ENCODE assay signal across 8 mouse cellular contexts in the genomic region with DNA sequence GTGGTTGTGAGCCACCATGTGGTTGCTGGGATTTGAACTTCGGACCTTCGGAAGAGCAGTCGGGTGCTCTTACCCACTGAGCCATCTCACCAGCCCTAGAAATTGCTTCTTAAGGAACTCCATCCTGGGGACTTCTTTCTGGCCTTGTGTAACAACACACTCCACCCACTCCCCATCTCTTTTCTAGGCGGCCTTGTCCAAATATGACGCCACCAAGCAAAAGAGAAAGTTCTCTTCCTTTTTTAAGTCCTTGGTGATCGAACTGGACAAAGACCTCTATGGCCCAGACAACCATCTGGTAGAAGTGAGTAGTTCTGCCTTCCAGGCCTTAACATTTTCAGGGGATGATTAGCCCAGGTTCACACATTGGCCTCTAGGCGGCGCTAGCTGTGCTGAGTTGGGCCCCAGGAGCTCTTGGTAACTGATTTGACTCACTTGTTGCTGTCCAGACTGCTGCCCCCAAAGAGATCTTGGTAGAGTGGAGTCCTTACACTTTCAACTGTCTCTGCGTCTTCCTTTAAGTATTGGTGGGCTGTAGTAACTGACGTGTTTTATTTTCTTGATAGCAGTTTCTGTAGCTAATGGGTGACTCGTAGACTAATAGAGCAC. TPM values are rescaled to one million over a fixed set of nuclear protein-coding genes. Genes with fewer than 3 reads are reported as not detected.
DNase-seq lines count a peak whose midpoint lies in the region; ATAC-seq and TF ChIP-seq lines count a peak whose summit lies in the region.

TSS of gene Gm17349 (minus strand) at position 51 of the 609 bp plus-strand sequence.

- no peaks in the 10 kb centered on the region for H3K9me3 ChIP-seq in liver, embryonic 12.5 days (replicated peaks)
- H3K9me3 ChIP-seq in midbrain, embryonic 11.5 days (ENCODE audit: control insufficient read depth, low read length), result no peaks in the 10 kb centered on the region
- no peaks in the 10 kb centered on the region for H3K9me3 ChIP-seq in stomach, embryonic 16.5 days (replicated peaks; ENCODE audit: control insufficient read depth, low read length)

- peaks cover 34% of the 10 kb centered on the region for H3K4me1 ChIP-seq in liver, embryonic 12.5 days
- peaks cover 8% of the 10 kb centered on the region for H3K4me1 ChIP-seq in bone marrow macrophage, adult 2 months (ENCODE audit: control insufficient read depth, insufficient read depth, low read length)
- H3K4me1 ChIP-seq in embryonic fibroblast, embryonic 13.5 days (ENCODE audit: control insufficient read depth, insufficient read depth, low read length), result 0 out of 2 replicates have a peak, but pooled peaks cover 9% of the 10 kb centered on the region
- H3K4me1 ChIP-seq in midbrain, embryonic 11.5 days (ENCODE audit: control insufficient read depth, insufficient read depth, low read length), result peaks cover 23% of the 10 kb centered on the region
- peaks cover 23% of the 10 kb centered on the region for H3K4me1 ChIP-seq in stomach, embryonic 16.5 days (ENCODE audit: control insufficient read depth, insufficient read depth, low read length)

- peak; percentile 78 for TF ChIP-seq CTCF in bone marrow macrophage, adult 2 months (IDR thresholded peaks at IDR 0.05; ENCODE audit: low read depth, low read length)
- peak; percentile 48; the same call in 1 of the 2 replicates for TF ChIP-seq CTCF in embryonic fibroblast, embryonic 13.5 days (IDR thresholded peaks at IDR 0.05; ENCODE audit: borderline replicate concordance, insufficient read depth, low read length)

- H3K4me3 ChIP-seq in liver, embryonic 12.5 days, result no peak within 1 kb of the TSS
- no peak within 1 kb of the TSS for H3K4me3 ChIP-seq in bone marrow macrophage, adult 2 months (ENCODE audit: insufficient read depth, low read length)
- no peak within 1 kb of the TSS for H3K4me3 ChIP-seq in embryonic fibroblast, embryonic 13.5 days (ENCODE audit: insufficient read depth, low read length)
- peak within 1 kb of the TSS; percentile 92 for H3K4me3 ChIP-seq in midbrain, embryonic 11.5 days (ENCODE audit: low read depth, low read length)
- no peak within 1 kb of the TSS for H3K4me3 ChIP-seq in stomach, embryonic 16.5 days (replicated peaks; ENCODE audit: low read length)

- peak; percentile 64 for DNase-seq in liver
- DNase-seq in heart, postnatal 4 days, result peak; percentile 80
- peak; percentile 62 to 73 for DNase-seq in layer of hippocampus, postnatal 14 days (ENCODE audit: low spot score in 2 of 2)
- peak; percentile 96 for DNase-seq in midbrain, embryonic 11.5 days (ENCODE audit: low spot score, missing footprints)

- no peaks in the 10 kb centered on the region for H3K27me3 ChIP-seq in liver, embryonic 12.5 days (replicated peaks)
- H3K27me3 ChIP-seq in midbrain, embryonic 11.5 days (ENCODE audit: control insufficient read depth, insufficient read depth, low read length), result no peaks in the 10 kb centered on the region
- no peaks in the 10 kb centered on the region for H3K27me3 ChIP-seq in stomach, embryonic 16.5 days (ENCODE audit: control insufficient read depth, insufficient read depth, low read length)

- H3K4me2 ChIP-seq in liver, embryonic 12.5 days, result no peak within 1 kb of the TSS
- H3K4me2 ChIP-seq in midbrain, embryonic 11.5 days, result peak within 1 kb of the TSS; percentile 84
- H3K4me2 ChIP-seq in stomach, embryonic 16.5 days (ENCODE audit: low read depth, low read length), result peak within 1 kb of the TSS; percentile 21; the same call in 1 of the 2 replicates

- no peak for ATAC-seq in liver, embryonic 12.5 days
- ATAC-seq in midbrain, embryonic 11.5 days (ENCODE audit: low FRiP score), result no peak
- no peak for ATAC-seq in stomach, embryonic 16.5 days (ENCODE audit: insufficient read depth, low FRiP score)

- no peak within 1 kb of the TSS; the same call in 1 of the 2 replicates for H3K27ac ChIP-seq in liver, embryonic 12.5 days
- H3K27ac ChIP-seq in bone marrow macrophage, adult 2 months (ENCODE audit: insufficient read depth, low read depth, low read length), result no peak within 1 kb of the TSS
- H3K27ac ChIP-seq in embryonic fibroblast, embryonic 13.5 days (ENCODE audit: insufficient read depth, low read length), result no peak within 1 kb of the TSS
- H3K27ac ChIP-seq in midbrain, embryonic 11.5 days (ENCODE audit: low read depth, low read length), result peak within 1 kb of the TSS; percentile 81
- peak within 1 kb of the TSS; percentile 56 for H3K27ac ChIP-seq in stomach, embryonic 16.5 days (ENCODE audit: low read length)

- H3K9ac ChIP-seq in liver, embryonic 12.5 days, result no peak within 1 kb of the TSS
- peak within 1 kb of the TSS; percentile 60 for H3K9ac ChIP-seq in midbrain, embryonic 11.5 days (ENCODE audit: low read length)
- no peak within 1 kb of the TSS for H3K9ac ChIP-seq in stomach, embryonic 16.5 days (ENCODE audit: low read length)

- peaks cover 65% of the 10 kb centered on the region for H3K36me3 ChIP-seq in liver, embryonic 12.5 days
- peaks cover 30% of the 10 kb centered on the region for H3K36me3 ChIP-seq in midbrain, embryonic 11.5 days (ENCODE audit: control insufficient read depth, insufficient read depth, low read length)
- H3K36me3 ChIP-seq in stomach, embryonic 16.5 days (ENCODE audit: control insufficient read depth, insufficient read depth, low read length), result peaks cover 19% of the 10 kb centered on the region

- no peak for TF ChIP-seq POLR2A in bone marrow macrophage, adult 2 months (IDR thresholded peaks at IDR 0.05; ENCODE audit: borderline replicate concordance, low read depth, low read length)
- no peak for TF ChIP-seq POLR2A in embryonic fibroblast, embryonic 13.5 days (IDR thresholded peaks at IDR 0.05; ENCODE audit: low read depth, low read length)

- 51% methylated on average over 11 of the region's 11 CpGs for WGBS in liver, embryonic 12.5 days (ENCODE audit: insufficient replicate concordance)
- 56% methylated on average over 9 of the region's 11 CpGs for WGBS in midbrain, embryonic 11.5 days
- WGBS in stomach, embryonic 16.5 days, result 68% methylated on average over 9 of the region's 11 CpGs

RNA-seq across cellular contexts. Expression of gene Gm17349, which starts in this region (rescaled TPM):
- not detected in 2 replicates for polyA plus RNA-seq in liver, embryonic 12.5 days (2016; fragmentation: Nextera tagmentation; extraction: Ambion mirVana)
- polyA plus RNA-seq in bone marrow macrophage, adult 2 months (2012; ENCODE audit: insufficient read depth, insufficient read length, missing spikeins), result not detected in 2 replicates
- polyA plus RNA-seq in embryonic fibroblast, embryonic 13.5 days (2011; ENCODE audit: insufficient read length, low read depth, missing spikeins), result not detected in 2 replicates
- 1 to 10 TPM; 3.7 to 4.8 TPM for total RNA-seq in heart, postnatal 4 days (2021)
- total RNA-seq in layer of hippocampus, postnatal 14 days (2021), result 1 to 10 TPM; 5.3 to 5.5 TPM
- not detected in 2 replicates for polyA plus RNA-seq in midbrain, embryonic 11.5 days (2014; fragmentation: Nextera tagmentation; extraction: Ambion mirVana)
- not detected in 2 replicates for polyA plus RNA-seq in stomach, embryonic 16.5 days (2015; fragmentation: Nextera tagmentation; extraction: Ambion mirVana)

Comparison
In these comparisons a context has a peak if more than half of its experiments do, and no peak if none do; other contexts are left out.
1. Peak in DNase-seq, H3K4me3 ChIP-seq, H3K27ac ChIP-seq, H3K9ac ChIP-seq and H3K4me2 ChIP-seq in midbrain, embryonic 11.5 days; RNA of the gene not detected or under 1 TPM.